Comparison of ENCODE assay signal across 8 mouse cellular contexts in the genomic region with DNA sequence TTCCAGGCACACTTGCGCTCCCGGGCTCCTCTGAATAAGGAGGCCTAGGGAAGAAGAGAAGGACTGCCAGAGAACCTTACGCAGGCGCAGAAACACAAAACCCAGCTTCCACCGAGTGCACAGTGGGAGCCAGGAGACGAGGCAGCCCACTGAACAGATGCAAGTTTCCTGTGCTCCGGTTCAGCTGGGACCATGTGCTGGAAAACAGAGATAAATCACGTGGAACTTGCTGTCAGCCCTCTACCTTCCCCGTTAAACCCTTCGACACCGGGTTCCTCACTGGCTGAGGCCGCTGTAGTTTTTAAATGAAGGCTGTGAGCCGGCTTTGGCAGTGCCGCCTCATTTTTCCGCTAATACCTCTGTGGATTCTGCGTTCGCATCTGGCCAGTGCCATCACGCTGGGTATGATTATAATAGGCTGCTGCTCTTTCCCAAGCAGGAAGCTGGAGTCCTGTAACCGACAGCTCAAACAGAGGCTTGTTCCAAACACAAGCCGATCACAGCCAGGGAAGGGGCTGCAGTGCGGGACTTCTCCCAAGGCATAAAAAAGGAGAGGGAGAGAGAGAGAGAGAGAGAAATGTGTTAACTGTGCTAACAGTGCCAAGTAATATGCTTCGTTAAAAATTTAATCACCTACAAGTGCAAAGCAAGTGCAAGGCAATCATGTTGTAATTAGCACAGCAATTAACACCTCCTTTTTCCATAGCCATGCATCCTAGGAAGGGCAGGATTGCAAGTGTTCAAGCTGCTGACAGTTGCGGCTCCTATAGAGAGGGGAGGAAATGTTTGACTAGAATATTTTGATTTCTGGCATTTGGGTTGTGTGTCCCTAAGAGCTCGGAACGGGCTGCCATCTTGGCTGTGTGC.
DNase-seq lines count a peak whose midpoint lies in the region; ATAC-seq and TF ChIP-seq lines count a peak whose summit lies in the region.

No protein-coding gene starts in this region.

- peak overlapping the region; percentile 32 for H3K9ac ChIP-seq in midbrain, embryonic 11.5 days (ENCODE audit: low read length)
- H3K9ac ChIP-seq in stomach, postnatal 0 days (ENCODE audit: low read length): peak overlapping the region; percentile 47

- DNase-seq in cerebellum, postnatal 14 days: peak; percentile 46 to 50
- DNase-seq in cerebellum, adult 11-12 months: no peak
- peak; percentile 61 for DNase-seq in brain, adult 2 months (ENCODE audit: low read depth, low spot score)
- DNase-seq in frontal cortex, postnatal 14 days (ENCODE audit: low spot score in 2 of 2): peak; percentile 19 to 29
- DNase-seq in layer of hippocampus, adult 18-20 months (ENCODE audit: low spot score in 2 of 2): peak; percentile 47 to 65
- peak; percentile 90 for DNase-seq in midbrain, embryonic 11.5 days (ENCODE audit: low spot score, missing footprints)
- peak; percentile 13 for DNase-seq in stomach, postnatal 0 days (ENCODE audit: low spot score)
- no peak for DNase-seq in spleen, adult 18-20 months

- peak overlapping the region; percentile 28 for H3K4me2 ChIP-seq in midbrain, embryonic 11.5 days
- peak overlapping the region; percentile 44 for H3K4me2 ChIP-seq in stomach, postnatal 0 days (replicated peaks; ENCODE audit: low read depth)

- no peak overlapping the region for H3K27ac ChIP-seq in midbrain, embryonic 11.5 days (ENCODE audit: low read depth, low read length)
- H3K27ac ChIP-seq in stomach, postnatal 0 days (replicated peaks): no peak overlapping the region

- H3K4me1 ChIP-seq in midbrain, embryonic 11.5 days (ENCODE audit: control insufficient read depth, insufficient read depth, low read length): peaks cover 8% of the 10 kb centered on the region; the same call in 1 of the 2 replicates
- no peaks in the 10 kb centered on the region for H3K4me1 ChIP-seq in stomach, postnatal 0 days (replicated peaks; ENCODE audit: control insufficient read depth, insufficient read depth)

- TF ChIP-seq CTCF in stomach, postnatal 0 days (IDR thresholded peaks at IDR 0.05; ENCODE audit: low read depth): no peak

- no peak for TF ChIP-seq EP300 in stomach, postnatal 0 days (optimal IDR thresholded peaks at IDR 0.05)

- H3K36me3 ChIP-seq in midbrain, embryonic 11.5 days (ENCODE audit: control insufficient read depth, insufficient read depth, low read length): no peaks in the 10 kb centered on the region
- H3K36me3 ChIP-seq in stomach, postnatal 0 days (ENCODE audit: control insufficient read depth, insufficient read depth, low read length): no peaks in the 10 kb centered on the region

- H3K4me3 ChIP-seq in midbrain, embryonic 11.5 days (ENCODE audit: low read depth, low read length): no peak overlapping the region; the same call in 1 of the 2 replicates
- peak overlapping the region; percentile 13 for H3K4me3 ChIP-seq in stomach, postnatal 0 days (ENCODE audit: low read depth, low read length)

- no peaks in the 10 kb centered on the region for H3K9me3 ChIP-seq in midbrain, embryonic 11.5 days (ENCODE audit: control insufficient read depth, low read length)
- no peaks in the 10 kb centered on the region for H3K9me3 ChIP-seq in stomach, postnatal 0 days (ENCODE audit: control insufficient read depth, low read length)

- no peaks in the 10 kb centered on the region; the same call in 1 of the 2 replicates for H3K27me3 ChIP-seq in midbrain, embryonic 11.5 days (ENCODE audit: control insufficient read depth, insufficient read depth, low read length)
- H3K27me3 ChIP-seq in stomach, postnatal 0 days (ENCODE audit: control insufficient read depth, insufficient read depth, low read length): no peaks in the 10 kb centered on the region

- ATAC-seq in midbrain, embryonic 11.5 days (ENCODE audit: low FRiP score): peak; percentile 59; the same call in 1 of the 2 replicates
- ATAC-seq in stomach, postnatal 0 days (ENCODE audit: low FRiP score, low TSS enrichment): no peak

- WGBS in midbrain, embryonic 11.5 days: 51% methylated on average over 25 of the region's 25 CpGs
- WGBS in stomach, postnatal 0 days: 33% methylated on average over 25 of the region's 25 CpGs

Comparison
In these comparisons a context has a peak if more than half of its experiments do, and no peak if none do; other contexts are left out.
1. DNase-seq: peak in cerebellum, postnatal 14 days (2 of 2), brain, adult 2 months (single experiment), frontal cortex, postnatal 14 days (2 of 2), layer of hippocampus, adult 18-20 months (2 of 2), midbrain, embryonic 11.5 days (single experiment) and stomach, postnatal 0 days (single experiment); none in cerebellum, adult 11-12 months (single experiment) and spleen, adult 18-20 months (0 of 2).